Mouse (Mus musculus) embryonic facial prominence, embryonic 12.5 days (tissue): ENCODE measurements at regions not wholly inside any gene's neighbourhood (a gene's known extent, or its start where the extent isn't known, plus 50 kb on each side); places are given as distances from the start of the nearest gene placed in this dataset.
A peak's percentile ranks its signal among the peaks of the same experiment; 100 is the strongest.

Experiments used
- ATAC-seq: fragments of 200-750 bp; cut with Nextera tagmentation; 2 replicates; pipeline ENCODE4 v1.8.0; 2017; ENCODE audit not compliant: insufficient number of reproducible peaks, insufficient read depth, low FRiP score, low TSS enrichment
- H3K27ac ChIP-seq: fragments of 300-500 bp; sonication (generic); 2 replicates; pipeline ENCODE4 v1.5.1; 2016; ENCODE audit warnings: mild to moderate bottlenecking
- H3K27me3 ChIP-seq: fragments of 300-500 bp; sonication (generic); 2 replicates; pipeline ENCODE4 v1.6.1; 2016; ENCODE audit warnings: mild to moderate bottlenecking, moderate library complexity
- H3K36me3 ChIP-seq: fragments of 300-500 bp; sonication (generic); 2 replicates; pipeline ENCODE4 v1.6.1; 2016; ENCODE audit warnings: mild to moderate bottlenecking
- H3K4me1 ChIP-seq: fragments of 300-500 bp; sonication (generic); 2 replicates; pipeline ENCODE4 v1.6.1; 2016
- H3K4me2 ChIP-seq: fragments of 300-500 bp; sonication (generic); replicated peaks from 2 replicates; pipeline ENCODE4 v1.6.1; 2016; ENCODE audit warnings: mild to moderate bottlenecking, moderate library complexity
- H3K4me3 ChIP-seq: fragments of 300-500 bp; sonication (generic); 2 replicates; pipeline ENCODE4 v1.5.1; 2016; ENCODE audit warnings: mild to moderate bottlenecking
- H3K9ac ChIP-seq: fragments of 300-500 bp; sonication (generic); 2 replicates; pipeline ENCODE4 v1.6.1; 2016; ENCODE audit warnings: mild to moderate bottlenecking, moderate library complexity
- H3K9me3 ChIP-seq: fragments of 300-500 bp; sonication (generic); 2 replicates; pipeline ENCODE4 v1.6.1; 2016; ENCODE audit warnings: mild to moderate bottlenecking, moderate library complexity
- WGBS: fragments of 180-500 bp; shearing (Covaris S2); methylation state at CpG from one replicate; pipeline ENCODE4 v1.1.7; 2016; 5-methylcytosine and 5-hydroxymethylcytosine counted together

- H3K27me3 ChIP-seq: peaks cover 38% of the 10 kb centered on the region
- no peaks in the 10 kb centered on the region for H3K4me1 ChIP-seq
- H3K4me2 ChIP-seq: peak overlapping the region; percentile 39
- H3K9ac ChIP-seq: 0 out of 2 replicates have a peak overlapping the region, but pooled peaks have one; percentile 7
- H3K9me3 ChIP-seq: no peaks in the 10 kb centered on the region
- WGBS: 30% methylated on average over 23 of the region's 28 CpGs
- no peak overlapping the region for H3K4me3 ChIP-seq
- peak; percentile 82 for ATAC-seq
- no peaks in the 10 kb centered on the region for H3K36me3 ChIP-seq
- peak overlapping the region; percentile 73; the same call in 1 of the 2 replicates for H3K27ac ChIP-seq
Measured at GRCm38 (mm10) chrX:99567367-99568164, 96.5 kb upstream of the Pja1 start.

GRCm38 (mm10) chrX:99561995-99562394, 90.9 kb upstream of the Pja1 start:
- no peak overlapping the region for H3K4me3 ChIP-seq
- H3K36me3 ChIP-seq: no peaks in the 10 kb centered on the region
- WGBS: 62% methylated on average over 7 of the region's 8 CpGs
- no peak overlapping the region for H3K9ac ChIP-seq
- no peaks in the 10 kb centered on the region for H3K4me1 ChIP-seq
- no peak for ATAC-seq
- H3K27ac ChIP-seq: no peak overlapping the region
- H3K27me3 ChIP-seq: peaks cover 78% of the 10 kb centered on the region
- no peaks in the 10 kb centered on the region for H3K9me3 ChIP-seq
- H3K4me2 ChIP-seq: no peak overlapping the region

- H3K9me3 ChIP-seq: no peaks in the 10 kb centered on the region
- no peaks in the 10 kb centered on the region for H3K36me3 ChIP-seq
- H3K4me1 ChIP-seq: no peaks in the 10 kb centered on the region
- no peak for ATAC-seq
- WGBS: 89% methylated on average over 2 of the region's 2 CpGs
- no peak overlapping the region for H3K9ac ChIP-seq
- no peak overlapping the region for H3K27ac ChIP-seq
- no peak overlapping the region for H3K4me2 ChIP-seq
- H3K27me3 ChIP-seq: peaks cover 79% of the 10 kb centered on the region
- H3K4me3 ChIP-seq: no peak overlapping the region
Measured at GRCm38 (mm10) chrX:99560699-99561098, 89.6 kb upstream of the Pja1 start.

GRCm38 (mm10) chrX:99556876-99557354, 85.8 kb upstream of the Pja1 start:
- Histone ChIP-seq H3K4me1 (no peaks in the 10 kb centered on the region), H3K4me3 (no peak overlapping the region), H3K9me3 (no peaks in the 10 kb centered on the region), H3K4me2 (no peak overlapping the region), H3K27ac (no peak overlapping the region), H3K9ac (no peak overlapping the region), H3K27me3 (peaks cover 77% of the 10 kb centered on the region), H3K36me3 (no peaks in the 10 kb centered on the region)
- WGBS: 25% methylated on average over 8 of the region's 8 CpGs
- no peak for ATAC-seq

GRCm38 (mm10) chrX:99555976-99556781, 85.1 kb upstream of the Pja1 start:
- Histone ChIP-seq H3K9ac (no peak overlapping the region), H3K4me3 (no peak overlapping the region), H3K36me3 (no peaks in the 10 kb centered on the region), H3K27me3 (peaks cover 76% of the 10 kb centered on the region), H3K9me3 (no peaks in the 10 kb centered on the region), H3K4me1 (no peaks in the 10 kb centered on the region), H3K27ac (no peak overlapping the region), H3K4me2 (no peak overlapping the region)
- no peak for ATAC-seq
- 44% methylated on average over 13 of the region's 13 CpGs for WGBS

GRCm38 (mm10) chrX:99552778-99553177, 81.7 kb upstream of the Pja1 start:
- 84% methylated on average over 2 of the region's 2 CpGs for WGBS
- no peak overlapping the region for H3K4me2 ChIP-seq
- peaks cover 12% of the 10 kb centered on the region; the same call in 1 of the 2 replicates for H3K4me1 ChIP-seq
- no peaks in the 10 kb centered on the region for H3K9me3 ChIP-seq
- peaks cover 72% of the 10 kb centered on the region for H3K27me3 ChIP-seq
- H3K9ac ChIP-seq: no peak overlapping the region
- H3K4me3 ChIP-seq: no peak overlapping the region
- no peak for ATAC-seq
- H3K36me3 ChIP-seq: no peaks in the 10 kb centered on the region
- no peak overlapping the region for H3K27ac ChIP-seq

GRCm38 (mm10) chrX:99550057-99550760, 79.1 kb upstream of the Pja1 start:
- ATAC-seq: 0 out of 2 replicates have a peak, but pooled peaks have one; percentile 47
- Histone ChIP-seq H3K4me2 (no peak overlapping the region), H3K9me3 (no peaks in the 10 kb centered on the region), H3K36me3 (no peaks in the 10 kb centered on the region), H3K9ac (no peak overlapping the region), H3K27ac (0 out of 2 replicates have a peak overlapping the region, but pooled peaks have one; percentile 50), H3K27me3 (peaks cover 54% of the 10 kb centered on the region), H3K4me3 (no peak overlapping the region), H3K4me1 (peaks cover 12% of the 10 kb centered on the region; the same call in 1 of the 2 replicates)
- 30% methylated on average over 7 of the region's 7 CpGs for WGBS

- H3K9me3 ChIP-seq: no peaks in the 10 kb centered on the region
- WGBS: 47% methylated on average over 4 of the region's 4 CpGs
- no peak for ATAC-seq
Measured at GRCm38 (mm10) chrX:99548284-99549019, 77.4 kb upstream of the Pja1 start.

GRCm38 (mm10) chrX:99544410-99544809, 73.3 kb upstream of the Pja1 start:
- peaks cover 21% of the 10 kb centered on the region for H3K27me3 ChIP-seq
- no peak overlapping the region for H3K27ac ChIP-seq
- WGBS: 83% methylated on average over 4 of the region's 4 CpGs
- no peak for ATAC-seq
- no peaks in the 10 kb centered on the region for H3K9me3 ChIP-seq
- H3K4me3 ChIP-seq: no peak overlapping the region
- no peak overlapping the region for H3K9ac ChIP-seq
- H3K4me1 ChIP-seq: no peaks in the 10 kb centered on the region
- no peak overlapping the region for H3K4me2 ChIP-seq
- H3K36me3 ChIP-seq: no peaks in the 10 kb centered on the region

More at GRCm38 (mm10) chrX:99548284-99549019, 77.4 kb upstream of the Pja1 start:
- Histone ChIP-seq H3K27ac (no peak overlapping the region), H3K9ac (no peak overlapping the region), H3K4me2 (no peak overlapping the region), H3K27me3 (peaks cover 41% of the 10 kb centered on the region), H3K4me3 (no peak overlapping the region), H3K36me3 (no peaks in the 10 kb centered on the region), H3K4me1 (peaks cover 12% of the 10 kb centered on the region; the same call in 1 of the 2 replicates)

- no peak for ATAC-seq
- no peak overlapping the region for H3K4me2 ChIP-seq
- no peaks in the 10 kb centered on the region for H3K9me3 ChIP-seq
- no peaks in the 10 kb centered on the region for H3K4me1 ChIP-seq
- peaks cover 5% of the 10 kb centered on the region for H3K27me3 ChIP-seq
- no peak overlapping the region for H3K9ac ChIP-seq
- 86% methylated on average over 3 of the region's 3 CpGs for WGBS
- H3K27ac ChIP-seq: no peak overlapping the region
- no peaks in the 10 kb centered on the region for H3K36me3 ChIP-seq
- H3K4me3 ChIP-seq: no peak overlapping the region
Measured at GRCm38 (mm10) chrX:99541916-99542315, 70.8 kb upstream of the Pja1 start.

GRCm38 (mm10) chrX:99540087-99540576, 69.1 kb upstream of the Pja1 start:
- H3K4me1 ChIP-seq: no peaks in the 10 kb centered on the region
- H3K27me3 ChIP-seq: peaks cover 10% of the 10 kb centered on the region
- H3K9me3 ChIP-seq: no peaks in the 10 kb centered on the region
- H3K36me3 ChIP-seq: no peaks in the 10 kb centered on the region
- no peak overlapping the region for H3K9ac ChIP-seq
- no peak for ATAC-seq
- WGBS: 55% methylated on average over 6 of the region's 6 CpGs
- no peak overlapping the region for H3K4me2 ChIP-seq
- no peak overlapping the region for H3K27ac ChIP-seq
- H3K4me3 ChIP-seq: no peak overlapping the region
